Mouse (Mus musculus): ENCODE data around the gene Tmem60.

DNA sequence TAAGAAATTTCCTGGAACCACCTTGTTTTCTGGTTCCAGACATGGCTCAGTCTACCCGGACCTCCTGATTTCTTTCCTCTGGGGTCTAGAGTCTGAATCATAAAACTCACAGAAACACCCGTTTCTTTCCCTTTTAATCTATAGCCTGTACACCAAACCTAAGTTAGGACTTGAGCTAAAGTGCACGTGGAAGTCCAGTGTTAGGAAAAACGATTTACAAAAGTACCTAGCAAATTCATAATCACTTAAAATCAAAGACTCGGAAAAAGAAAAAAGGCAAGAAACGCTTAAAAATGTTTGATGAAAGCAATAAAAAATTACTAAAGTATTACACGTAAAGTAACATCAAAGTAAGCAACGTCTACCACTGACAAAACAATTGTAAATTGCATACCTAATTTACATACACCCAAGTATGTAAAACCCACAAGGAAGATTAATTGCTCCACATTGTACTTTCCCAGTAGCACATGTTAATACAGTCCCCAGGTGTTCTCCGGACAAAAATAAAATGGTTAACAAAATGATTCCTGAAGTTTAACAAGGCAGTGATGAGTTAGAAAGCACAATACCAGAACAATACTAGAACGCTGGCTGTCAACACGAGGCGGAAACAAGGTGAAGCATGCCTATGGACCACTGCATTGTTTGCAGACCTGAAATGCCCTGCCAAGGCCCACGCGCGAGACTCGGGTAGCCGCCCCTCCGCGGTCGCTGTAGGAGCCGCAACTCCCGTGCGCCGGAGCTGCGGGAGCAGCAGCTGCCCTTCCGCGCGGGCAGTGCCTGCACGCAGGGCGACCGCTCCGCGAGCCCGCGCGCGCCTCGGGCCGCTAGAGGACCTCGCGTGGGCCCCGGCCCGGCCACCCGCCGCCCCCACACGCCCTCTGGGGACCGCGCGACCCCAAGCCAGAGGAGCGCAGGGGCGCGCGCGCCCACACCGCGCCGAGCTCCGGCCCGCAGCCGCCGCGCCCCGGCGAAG lies 905 bp upstream of the Tmem60 start:
- no peak for TF ChIP-seq CTCF (IDR thresholded peaks at IDR 0.05; ENCODE audit: control insufficient read depth, insufficient read depth, insufficient replicate concordance, low read depth, low read length)
- no peak for TF ChIP-seq POLR2A (IDR thresholded peaks at IDR 0.05; ENCODE audit: control insufficient read depth, low read depth, low read length)

Measured in testis, adult 2 months (tissue).